Mouse (Mus musculus) MEL (cell line): ENCODE results near the gene 4930426L09Rik.

ENCODE experiments used
- CTCF ChIP-seq, 3 experiments: IDR thresholded peaks in 2 of 3; conservative IDR thresholded peaks in 1 of 3; 2 replicates each; pipeline ENCODE4 v1.5.1; 2011 to 2012; ENCODE audit warnings: low read length in 3 of 3, low read depth in 2 of 3, mild to moderate bottlenecking in 2 of 3, improper control_type of control experiment in 1 of 3, inconsistent platforms in 1 of 3, mixed read lengths in 1 of 3, moderate library complexity in 1 of 3; ENCODE audit not compliant: control insufficient read depth in 1 of 3, insufficient read depth in 1 of 3, poor library complexity in 1 of 3, severe bottlenecking in 1 of 3
- E2F4 ChIP-seq: IDR thresholded peaks from 2 replicates; pipeline ENCODE4 v1.6.1; 2011; ENCODE audit warnings: low read depth, low read length, improper control_type of control experiment, borderline replicate concordance
- ELF1 ChIP-seq: IDR thresholded peaks from 2 replicates; pipeline ENCODE4 v1.6.1; 2014; ENCODE audit warnings: low read depth, mild to moderate bottlenecking, inconsistent platforms, low read length, improper control_type of control experiment, moderate library complexity
- EP300 ChIP-seq, 2 experiments: IDR thresholded peaks; 2 replicates each; pipeline ENCODE4 v1.6.1; 2011; ENCODE audit warnings: improper control_type of control experiment in 2 of 2, low read length in 2 of 2, low read depth in 1 of 2, mild to moderate bottlenecking in 1 of 2
- ETS1 ChIP-seq: IDR thresholded peaks from 2 replicates; pipeline ENCODE4 v1.6.1; 2012; ENCODE audit warnings: low read depth, mild to moderate bottlenecking, inconsistent platforms, low read length, improper control_type of control experiment, moderate library complexity
- HCFC1 ChIP-seq: IDR thresholded peaks from 2 replicates; pipeline ENCODE4 v1.6.1; 2012; ENCODE audit warnings: low read depth, mild to moderate bottlenecking, inconsistent platforms, low read length, improper control_type of control experiment, moderate library complexity
- MEF2A ChIP-seq: IDR thresholded peaks from 2 replicates; pipeline ENCODE4 v1.6.1; 2014; ENCODE audit warnings: low read depth, mild to moderate bottlenecking, inconsistent platforms, low read length, improper control_type of control experiment; ENCODE audit not compliant: poor library complexity, insufficient replicate concordance, severe bottlenecking; ENCODE audit errors: extremely low read depth
- MXI1 ChIP-seq: IDR thresholded peaks from 2 replicates; pipeline ENCODE4 v1.6.1; 2011; ENCODE audit warnings: mild to moderate bottlenecking, low read depth, low read length, improper control_type of control experiment
- POLR2A ChIP-seq, 2 experiments: IDR thresholded peaks; 2 replicates each; pipeline ENCODE4 v1.6.1; 2011 to 2012; ENCODE audit warnings: low read length in 2 of 2, mild to moderate bottlenecking in 2 of 2, control low read depth in 1 of 2, improper control_type of control experiment in 1 of 2, low read depth in 1 of 2, moderate library complexity in 1 of 2; ENCODE audit not compliant: control insufficient read depth in 1 of 2, insufficient read depth in 1 of 2, poor library complexity in 1 of 2
- POLR2AphosphoS5 ChIP-seq: IDR thresholded peaks from 2 replicates; pipeline ENCODE4 v1.6.1; 2012; ENCODE audit warnings: low read depth, borderline replicate concordance, mild to moderate bottlenecking, inconsistent platforms, low read length, moderate library complexity, mixed read lengths
- RAD21 ChIP-seq: IDR thresholded peaks from 2 replicates; pipeline ENCODE4 v1.6.1; 2011; ENCODE audit warnings: mild to moderate bottlenecking, low read depth, low read length, improper control_type of control experiment
- TBP ChIP-seq: IDR thresholded peaks from 2 replicates; pipeline ENCODE4 v1.8.0; 2011; ENCODE audit warnings: low read depth, low read length, improper control_type of control experiment
- ZC3H11A ChIP-seq: IDR thresholded peaks from 2 replicates; pipeline ENCODE4 v1.6.1; 2012; ENCODE audit warnings: low read depth, mild to moderate bottlenecking, inconsistent platforms, low read length, improper control_type of control experiment

- no peak for TF ChIP-seq ELF1
- no peak for TF ChIP-seq POLR2A (IDR thresholded peaks at IDR 0.05; ENCODE audit: control insufficient read depth in 1 of 2, insufficient read depth in 1 of 2, low read depth in 1 of 2, low read length in 2 of 2, poor library complexity in 1 of 2)
- no peak for TF ChIP-seq CTCF (IDR thresholded peaks at IDR 0.05 in 2 of 3, conservative IDR thresholded peaks at IDR 0.05 in 1 of 3; ENCODE audit: control insufficient read depth in 1 of 3, insufficient read depth in 1 of 3, low read depth in 2 of 3, low read length in 3 of 3, poor library complexity in 1 of 3, severe bottlenecking in 1 of 3)
- no peak for TF ChIP-seq MXI1
- no peak for TF ChIP-seq HCFC1
- no peak for TF ChIP-seq RAD21
- TF ChIP-seq E2F4, result no peak
- peak; percentile 61 to 66; a peak in 3 of 4 replicates for TF ChIP-seq EP300 (IDR thresholded peaks at IDR 0.05; ENCODE audit: low read depth in 1 of 2, low read length in 2 of 2)
- TF ChIP-seq POLR2AphosphoS5, result no peak
- TF ChIP-seq TBP, result no peak
- no peak for TF ChIP-seq MEF2A
- no peak for TF ChIP-seq ETS1
- no peak for TF ChIP-seq ZC3H11A
These were observed 1.3 kb downstream of the 4930426L09Rik start for GRCm38 (mm10) chr2:18999395-18999794.
